Mouse (Mus musculus) lung, postnatal 0 days (tissue): Measurements from ENCODE around the gene Tspan7.

Experiments used
- CTCF ChIP-seq: IDR thresholded peaks from 2 replicates; pipeline ENCODE4 v1.5.1; 2016; ENCODE audit warnings: antibody characterized with exemption, mild to moderate bottlenecking
- EP300 ChIP-seq: IDR thresholded peaks from 2 replicates; pipeline ENCODE4 v1.6.1; 2016; ENCODE audit warnings: antibody characterized with exemption, mild to moderate bottlenecking, control low read depth

DNA sequence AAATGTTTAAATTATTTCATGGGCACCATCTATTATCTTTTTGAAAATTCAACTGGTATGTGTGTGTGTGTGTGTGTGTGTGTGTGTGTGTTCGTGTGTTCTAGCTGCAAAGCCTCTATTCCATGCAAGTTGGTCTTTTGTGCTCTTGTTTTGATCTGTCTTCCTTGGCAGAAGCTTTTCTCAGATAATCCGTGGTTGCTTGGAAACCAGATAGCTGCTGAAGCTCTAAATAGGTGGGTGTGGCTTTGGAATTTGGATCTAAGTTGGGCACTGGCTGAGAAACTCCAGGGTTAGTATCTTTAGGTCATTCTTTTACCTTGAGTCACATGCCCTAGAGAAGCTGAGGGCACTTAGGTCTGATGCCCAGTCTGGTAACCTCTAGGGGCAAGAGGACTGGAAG lies 50.5 kb downstream of the Tspan7 start:
- TF ChIP-seq CTCF (no peak), EP300 (no peak)
